Mouse (Mus musculus) brown adipose tissue, adult 24 weeks (tissue): ENCODE measurements around the gene Akap2. TPM values are rescaled to one million over a fixed set of nuclear protein-coding genes. Genes with fewer than 3 reads are reported as not detected.

Experiments
- H3K27ac ChIP-seq: fragments of 200-500 bp; replicated peaks from 2 replicates; pipeline ENCODE4 v1.5.1; 2012; ENCODE audit warnings: low read depth, mild to moderate bottlenecking, low read length
- H3K4me1 ChIP-seq: fragments of 200-500 bp; 2 replicates; pipeline ENCODE4 v1.6.1; 2012; ENCODE audit warnings: low read length, mixed read lengths; ENCODE audit not compliant: control insufficient read depth, insufficient read depth, insufficient read length
- H3K4me3 ChIP-seq: fragments of 200-500 bp; 2 replicates; pipeline ENCODE4 v1.5.1; 2012; ENCODE audit warnings: low read depth, mild to moderate bottlenecking, low read length, moderate library complexity; ENCODE audit not compliant: insufficient read depth
- polyA plus RNA-seq: library from polyadenylated mRNA; stranded (reverse); fragments of >200 nt; gene quantifications from 2 replicates; pipeline ENCODE4 v1.2.4, GENCODE M21; 2012; ENCODE audit not compliant: missing spikeins, insufficient read depth, insufficient read length

The Akap2 gene
- polyA plus RNA-seq, 1 experiment: 30.6 TPM

DNA sequence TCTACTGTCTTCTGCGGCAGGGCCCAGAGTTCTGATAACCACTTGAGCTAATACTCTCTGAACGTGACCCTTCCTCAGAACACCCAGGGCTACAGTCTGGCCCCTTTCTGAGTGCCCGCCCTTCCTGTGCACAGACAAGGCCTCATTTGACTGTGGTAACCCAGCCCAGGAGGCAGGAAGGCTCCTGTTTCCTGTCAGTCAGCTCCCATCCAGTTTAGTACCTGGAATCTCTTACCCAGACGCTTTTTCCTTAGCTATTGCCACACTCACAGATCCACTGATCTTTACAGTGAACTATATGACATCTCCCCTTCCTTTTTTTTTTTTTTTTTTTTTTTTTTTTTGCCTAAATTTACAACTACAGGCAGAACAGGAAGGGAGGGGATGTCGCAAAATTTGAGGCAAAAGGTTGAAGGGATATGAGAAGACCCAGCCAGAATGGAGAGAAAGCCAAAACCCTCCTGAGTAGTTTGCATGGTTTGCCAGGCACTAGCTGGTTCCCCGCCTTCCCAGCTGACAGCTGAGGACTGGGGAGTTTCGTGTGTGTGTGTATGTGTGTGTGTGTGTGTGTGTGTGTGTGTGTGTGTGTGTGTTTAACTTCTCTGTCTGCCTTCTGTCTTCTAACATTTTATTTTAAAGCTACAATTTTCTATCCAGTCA is 95.6 kb downstream of the Akap2 start:
- H3K4me3 ChIP-seq: no peak overlapping the region
- peak overlapping the region; percentile 90 for H3K27ac ChIP-seq
- H3K4me1 ChIP-seq: peaks cover 22% of the 10 kb centered on the region

DNA sequence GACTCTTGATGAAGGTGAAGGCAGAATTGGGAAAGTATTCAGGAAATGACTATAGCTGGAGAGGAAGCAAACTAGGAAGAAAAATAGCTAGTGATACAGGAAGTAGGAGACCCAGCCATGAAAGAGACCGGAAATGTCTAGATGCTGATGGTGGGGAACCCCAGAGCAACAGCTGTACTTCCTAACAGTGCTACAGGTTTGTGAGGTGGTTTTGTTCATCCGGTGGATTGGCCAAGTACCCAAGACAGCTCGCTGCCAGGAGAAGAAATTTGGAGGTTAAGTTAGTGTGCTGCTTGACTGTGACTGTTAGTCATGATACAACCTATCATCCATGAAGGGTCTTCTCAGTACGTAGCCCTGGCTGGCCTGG is 96.1 kb downstream of the Akap2 start:
- Histone ChIP-seq H3K27ac (peak overlapping the region; percentile 90), H3K4me3 (no peak overlapping the region), H3K4me1 (peaks cover 19% of the 10 kb centered on the region)

DNA sequence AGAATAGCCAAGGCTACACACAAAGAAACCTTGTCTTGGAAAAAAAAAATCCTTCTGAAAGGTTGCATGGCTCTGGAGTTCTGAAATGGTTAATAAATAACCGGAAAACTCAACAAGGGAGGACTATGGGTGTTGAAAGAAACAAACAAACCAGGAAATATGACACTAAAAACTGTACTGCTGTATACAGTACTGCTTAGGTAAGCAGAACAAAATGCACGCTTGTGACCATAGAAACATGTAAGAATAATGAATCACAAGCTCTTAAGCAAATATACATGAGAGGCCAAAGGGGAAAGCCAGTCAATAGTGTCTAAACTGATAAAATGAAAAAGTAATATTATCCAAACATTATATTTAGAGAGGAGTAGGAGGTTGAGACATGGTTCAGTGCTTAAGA is 97.9 kb downstream of the Akap2 start:
- Histone ChIP-seq H3K4me3 (no peak overlapping the region), H3K4me1 (peaks cover 16% of the 10 kb centered on the region), H3K27ac (no peak overlapping the region)

DNA sequence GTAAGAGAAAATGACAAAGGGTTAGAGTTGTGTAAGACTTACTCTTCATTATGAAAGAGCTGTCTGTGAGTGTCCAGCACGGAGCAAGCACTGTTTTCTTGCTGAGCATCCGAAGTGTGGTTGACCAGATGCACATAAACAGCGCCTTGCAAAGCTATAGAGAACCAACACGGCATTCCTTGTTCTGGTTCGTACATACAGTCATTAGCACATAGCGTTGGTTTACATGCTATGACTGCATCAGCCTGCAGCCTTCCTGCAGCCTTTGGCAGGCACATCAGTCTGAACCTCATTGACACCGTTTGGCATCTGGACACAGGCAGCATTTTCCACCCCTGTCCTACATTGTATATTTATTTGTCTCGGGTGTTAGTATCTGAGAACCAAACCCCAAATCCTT is 98.7 kb downstream of the Akap2 start:
- Histone ChIP-seq H3K4me3 (no peak overlapping the region), H3K4me1 (peaks cover 17% of the 10 kb centered on the region), H3K27ac (0 out of 2 replicates have a peak overlapping the region, but pooled peaks have one; percentile 12)

- peaks cover 25% of the 10 kb centered on the region for H3K4me1 ChIP-seq
- no peak overlapping the region for H3K27ac ChIP-seq
- H3K4me3 ChIP-seq: no peak overlapping the region
These were observed 103.5 kb downstream of the Akap2 start for GRCm38 (mm10) chr4:57820839-57821374.

- Histone ChIP-seq H3K4me1 (peaks cover 25% of the 10 kb centered on the region), H3K27ac (peak overlapping the region; percentile 78), H3K4me3 (peak overlapping the region; percentile 51; the same call in 1 of the 2 replicates)
These were observed 104.3 kb downstream of the Akap2 start for GRCm38 (mm10) chr4:57821556-57822356.

- Histone ChIP-seq H3K4me1 (peaks cover 25% of the 10 kb centered on the region), H3K4me3 (no peak overlapping the region), H3K27ac (no peak overlapping the region)
These were observed 105.2 kb downstream of the Akap2 start for GRCm38 (mm10) chr4:57822641-57823040.

DNA sequence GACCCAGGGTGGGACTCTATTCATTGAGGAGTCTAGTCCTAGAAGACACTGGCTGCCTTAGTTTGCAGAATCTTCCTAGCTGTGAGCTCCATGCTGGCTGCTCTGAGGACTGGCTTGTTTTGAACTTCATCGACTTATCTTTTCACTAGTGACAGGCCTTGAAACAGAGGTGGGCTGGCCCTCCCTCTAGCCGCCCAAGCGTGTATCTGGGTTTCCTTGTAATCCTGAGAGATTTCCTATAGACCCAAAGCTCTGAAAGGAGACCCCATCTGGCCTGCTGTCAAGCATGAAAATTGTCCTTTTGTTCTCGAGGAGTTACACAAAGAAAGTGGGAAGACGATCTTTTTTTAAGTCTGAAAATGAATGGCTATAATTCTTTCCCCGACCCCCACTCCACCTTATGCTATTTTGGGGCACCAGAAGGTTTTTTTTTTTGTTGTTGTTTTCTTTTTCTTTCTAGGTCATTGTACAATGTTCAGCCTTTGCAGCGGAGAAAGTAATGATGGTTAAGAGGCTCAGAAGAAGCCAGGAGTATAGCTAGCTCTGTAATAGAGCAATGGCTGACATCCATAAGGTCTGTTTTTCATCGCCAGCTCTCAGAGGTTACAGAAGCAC is 107.3 kb downstream of the Akap2 start:
- H3K27ac ChIP-seq: no peak overlapping the region
- no peak overlapping the region for H3K4me3 ChIP-seq
- peaks cover 25% of the 10 kb centered on the region for H3K4me1 ChIP-seq

DNA sequence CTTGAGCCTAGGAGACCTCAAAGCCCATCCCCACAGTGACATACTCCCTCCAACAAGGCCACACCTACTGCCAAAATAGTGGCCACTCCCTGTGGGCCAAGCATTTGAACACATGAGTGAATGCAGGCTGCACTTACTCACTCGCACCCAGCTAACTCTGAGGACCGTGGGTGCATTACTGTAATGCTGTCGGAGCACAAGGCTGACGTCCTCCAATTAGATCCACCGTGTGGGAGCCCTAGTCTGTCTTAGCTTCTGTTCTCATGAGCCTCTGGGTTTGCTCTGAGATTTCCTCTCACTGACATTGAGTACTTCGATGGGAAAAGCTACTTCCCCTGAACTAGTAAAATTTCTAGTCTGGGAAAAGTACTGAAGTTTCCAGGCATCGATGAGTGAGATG is 108.8 kb downstream of the Akap2 start:
- Histone ChIP-seq H3K4me1 (peaks cover 27% of the 10 kb centered on the region), H3K27ac (no peak overlapping the region), H3K4me3 (no peak overlapping the region)

- H3K4me3 ChIP-seq: no peak overlapping the region
- peaks cover 30% of the 10 kb centered on the region for H3K4me1 ChIP-seq
- H3K27ac ChIP-seq: no peak overlapping the region
These were observed 111.7 kb downstream of the Akap2 start for GRCm38 (mm10) chr4:57829131-57829530.

DNA sequence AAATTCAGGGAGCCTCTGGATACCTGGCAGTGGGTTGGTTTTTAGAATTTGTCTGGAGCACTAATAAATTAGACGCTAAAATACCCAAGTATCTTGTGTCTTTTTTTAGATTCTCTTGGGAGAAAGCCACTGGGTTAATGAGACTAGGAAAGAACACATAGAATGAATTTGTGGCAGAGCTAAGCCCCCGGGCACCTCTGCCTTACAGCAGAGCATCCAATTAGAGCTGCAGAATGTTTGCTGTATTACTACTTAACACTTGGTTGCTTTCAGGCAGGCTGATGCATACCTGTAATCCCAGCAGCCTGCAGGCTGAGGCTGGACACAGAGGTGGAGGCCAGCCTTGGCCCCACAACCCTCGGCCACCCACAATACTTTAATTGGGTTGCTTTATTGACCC is 112.3 kb downstream of the Akap2 start:
- peaks cover 26% of the 10 kb centered on the region for H3K4me1 ChIP-seq

DNA sequence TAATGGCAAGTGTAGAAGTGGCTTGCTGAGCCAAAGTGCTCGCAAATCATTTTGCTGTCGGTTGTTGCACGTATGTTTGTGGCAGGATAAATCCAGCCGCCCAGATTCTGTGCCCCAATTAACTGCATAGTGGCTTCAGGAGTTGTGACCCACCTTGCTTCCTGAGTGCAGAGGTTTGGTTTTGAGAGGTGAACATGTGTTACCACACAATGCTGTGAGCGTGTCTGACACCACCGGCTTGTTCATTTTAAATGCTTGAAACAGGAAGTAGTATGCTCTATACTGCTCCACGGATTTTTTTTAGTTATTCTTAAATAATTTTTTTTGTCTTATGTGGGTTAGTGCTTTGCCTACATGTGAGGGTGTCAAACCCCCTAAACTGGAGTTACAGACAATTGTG is 114.9 kb downstream of the Akap2 start:
- peaks cover 29% of the 10 kb centered on the region for H3K4me1 ChIP-seq
- H3K27ac ChIP-seq: peak overlapping the region; percentile 26; the same call in 1 of the 2 replicates
- H3K4me3 ChIP-seq: no peak overlapping the region

More for the DNA sequence above, 112.3 kb downstream of the Akap2 start:
- Histone ChIP-seq H3K4me3 (no peak overlapping the region), H3K27ac (no peak overlapping the region)

DNA sequence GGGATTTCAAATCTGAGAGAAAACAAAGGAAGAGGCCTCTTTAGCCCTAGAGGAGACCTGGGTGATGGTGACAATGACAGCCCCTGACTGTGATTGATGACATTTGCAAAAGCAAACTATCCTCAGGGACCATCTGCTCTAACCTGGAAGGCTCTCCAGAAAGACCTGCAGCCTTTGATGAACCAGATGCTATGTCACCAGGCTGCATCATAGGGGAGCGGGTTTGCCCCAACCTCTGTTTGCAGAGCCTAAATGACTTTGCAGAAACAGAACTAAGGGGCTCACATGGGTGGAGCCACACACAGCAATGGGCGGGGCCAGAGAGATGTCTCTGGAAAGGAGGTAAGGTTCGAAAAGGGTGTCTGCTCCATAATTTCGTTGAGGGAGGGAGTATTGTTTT is 115.6 kb downstream of the Akap2 start:
- H3K4me1 ChIP-seq: peaks cover 33% of the 10 kb centered on the region

DNA sequence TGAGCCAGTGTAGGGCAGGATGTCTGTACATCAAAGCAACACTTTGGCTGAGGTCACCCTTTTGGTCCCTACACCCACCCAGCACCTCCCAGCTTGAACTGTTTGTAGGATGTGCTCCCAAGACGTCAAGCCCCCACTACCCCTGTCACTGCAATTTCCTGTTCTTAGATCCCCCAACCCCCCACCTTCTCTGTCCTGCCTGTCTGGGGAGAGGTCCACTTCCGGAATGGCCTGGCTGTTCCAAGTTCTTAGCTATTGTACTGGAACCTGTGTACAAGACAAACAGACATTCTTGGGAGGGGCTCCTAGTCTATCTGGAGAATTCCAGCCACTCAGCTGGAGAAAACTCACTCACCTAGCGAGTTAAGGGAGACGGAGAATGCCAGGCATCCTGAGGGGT is 116.7 kb downstream of the Akap2 start:
- Histone ChIP-seq H3K27ac (peak overlapping the region; percentile 75), H3K4me1 (peaks cover 37% of the 10 kb centered on the region)

More for the DNA sequence above, 115.6 kb downstream of the Akap2 start:
- no peak overlapping the region for H3K4me3 ChIP-seq
- 0 out of 2 replicates have a peak overlapping the region, but pooled peaks have one; percentile 17 for H3K27ac ChIP-seq

GRCm38 (mm10) chr4:57837089-57837488 is 119.6 kb downstream of the Akap2 start:
- H3K4me1 ChIP-seq: peaks cover 45% of the 10 kb centered on the region
- no peak overlapping the region for H3K27ac ChIP-seq
- no peak overlapping the region for H3K4me3 ChIP-seq

More for the DNA sequence above, 116.7 kb downstream of the Akap2 start:
- no peak overlapping the region for H3K4me3 ChIP-seq
